23 mouse cellular contexts compared by ENCODE assay signal in genomic region chr10:67151766-67152165, GRCm38 (mm10).
"Had no signal": no experiment of that assay in that cellular context is flagged by ENCODE, and none has a peak within 500 bp of the region (broad histone marks: within the 10 kb centered on the region; RNA-seq: fewer than 3 reads in every experiment).

No protein-coding gene starts in this region.

- DNase-seq: gastrocnemius, adult 2 months; gastrocnemius, postnatal 10 days; gastrocnemius, postnatal 25 days; heart, adult 18-20 months; heart, postnatal 10 days; heart, postnatal 4 days; kidney, adult 18-20 months; kidney, adult 8-10 months; kidney, postnatal 10 days; kidney, postnatal 25 days; kidney, postnatal 4 days; liver; liver, embryonic 13.5 days had no signal

- H3K27ac ChIP-seq: gastrocnemius, adult 2 months; heart, embryonic 10.5 days; hindbrain, embryonic 10.5 days; hindbrain, embryonic 12.5 days; hindbrain, embryonic 14.5 days; layer of hippocampus, adult 2 months; left cerebral cortex, adult 2 months; limb, embryonic 10.5 days; limb, embryonic 12.5 days; liver, embryonic 13.5 days; liver, embryonic 15.5 days had no signal

- H3K27me3 ChIP-seq: heart, embryonic 12.5 days; hindbrain, embryonic 12.5 days; limb, embryonic 12.5 days; liver, embryonic 13.5 days; liver, embryonic 15.5 days had no signal

- H3K4me1 ChIP-seq: hindbrain, embryonic 10.5 days; hindbrain, embryonic 12.5 days; limb, embryonic 10.5 days; limb, embryonic 12.5 days; liver, embryonic 13.5 days; liver, embryonic 15.5 days had no signal

- H3K4me3 ChIP-seq: gastrocnemius, adult 2 months; heart, embryonic 10.5 days; heart, embryonic 12.5 days; hindbrain, embryonic 10.5 days; hindbrain, embryonic 12.5 days; layer of hippocampus, adult 2 months; left cerebral cortex, adult 2 months; limb, embryonic 10.5 days; limb, embryonic 12.5 days; liver, embryonic 13.5 days; liver, embryonic 15.5 days had no signal

- H3K36me3 ChIP-seq: heart, embryonic 12.5 days; limb, embryonic 12.5 days; liver, embryonic 13.5 days; liver, embryonic 15.5 days had no signal
